Mouse (Mus musculus) erythroblast, adult 5-6 weeks (primary cell): ENCODE measurements around the gene Ralgapa1. TPM values are rescaled to one million over a fixed set of nuclear protein-coding genes. Genes with fewer than 3 reads are reported as not detected.

ENCODE experiments used
- ATAC-seq: replicated peaks from 2 replicates; pipeline ENCODE4 v1.8.0; 2016; ENCODE audit warnings: moderate number of reproducible peaks, mild to moderate bottlenecking, moderate TSS enrichment, inconsistent platforms; ENCODE audit not compliant: poor library complexity, low FRiP score, severe bottlenecking
- total RNA-seq, 2 experiments: library from RNA; stranded (forward) in 1 of 2; stranded (reverse) in 1 of 2; fragments of 150-400 nt in 1 of 2; fragments of 200-764, 138-1000 nt in 1 of 2; gene quantifications; 2 replicates each; pipeline versions ENCODE4 v1.2.3 to v1.2.4; 2015 to 2017; ENCODE audit warnings: low replicate concordance in 2 of 2

Gene Ralgapa1
- total RNA-seq (2015; ENCODE audit: low replicate concordance) (25.2 and 30.5 TPM in 2 replicates), total RNA-seq (2017; ENCODE audit: low replicate concordance) (9.6 and 12.5 TPM in 2 replicates)

DNA sequence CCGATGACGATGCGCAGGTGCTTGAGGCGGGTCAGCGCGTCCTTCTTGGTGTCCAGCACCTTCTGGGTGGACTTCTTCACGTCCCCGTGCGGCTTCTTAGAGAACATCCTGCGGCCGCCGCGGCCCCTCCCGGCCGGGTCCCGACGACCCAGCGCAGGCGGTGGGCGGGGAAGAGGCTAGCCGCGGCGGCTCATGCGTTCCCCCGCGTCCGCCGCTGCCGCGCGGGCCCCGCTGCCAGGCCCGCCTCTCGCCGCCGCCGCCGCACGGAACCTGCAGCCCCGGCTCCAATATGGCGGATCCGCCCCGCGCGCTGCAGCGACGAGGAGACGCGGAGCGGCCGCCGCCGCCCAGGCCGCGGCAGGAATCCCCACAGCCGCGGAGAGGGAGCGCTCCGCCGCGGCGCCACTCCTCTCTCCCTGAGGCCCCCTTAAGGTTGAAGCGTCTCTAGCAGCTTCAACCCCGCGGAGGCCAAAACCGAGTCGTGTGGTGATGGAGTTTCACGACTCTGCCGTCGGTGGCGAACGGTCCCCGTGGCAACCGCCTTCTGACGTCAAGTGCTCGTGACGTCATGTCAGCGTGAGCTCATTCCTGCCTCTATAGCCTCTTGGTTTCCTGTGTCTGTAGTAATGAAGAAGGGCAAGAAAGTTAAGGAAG is at the start of gene Ralgapa1:
TSS of gene Ralgapa1 (minus strand) at position 507 of the 654 bp plus-strand sequence.
- peak; percentile 89 for ATAC-seq

DNA sequence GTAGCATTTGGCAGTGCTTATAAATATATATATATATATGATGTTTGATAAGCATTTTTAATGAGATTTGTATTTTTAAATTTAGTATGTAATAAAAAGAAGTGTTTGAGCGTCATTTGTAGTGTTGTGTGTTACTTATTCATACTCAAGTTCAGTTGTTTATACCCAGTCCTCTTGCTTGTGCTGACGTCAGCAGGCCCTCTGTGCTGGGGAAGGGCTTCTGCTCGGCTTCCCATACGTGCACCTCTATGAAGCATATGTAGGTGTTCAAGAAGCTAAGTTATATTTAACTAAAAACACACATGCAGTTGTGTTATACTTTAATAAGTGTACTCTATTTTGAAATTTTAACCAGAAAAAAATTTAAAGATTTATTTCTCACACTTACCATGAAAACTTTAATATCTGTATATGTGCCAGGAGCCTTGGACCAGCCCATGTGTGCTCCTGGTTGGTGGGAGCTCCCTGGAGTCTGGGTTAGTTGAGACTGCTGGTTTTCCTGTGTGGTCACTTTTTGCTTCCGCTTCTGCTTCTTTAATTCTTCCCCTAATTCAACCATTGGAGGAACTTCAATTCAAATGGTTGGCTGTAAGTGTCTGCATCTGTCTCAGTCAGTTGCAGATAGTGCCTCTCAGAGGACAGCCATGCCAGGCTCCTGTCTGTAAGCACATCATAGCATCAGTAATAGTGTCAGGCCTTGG is 48.8 kb upstream of the Ralgapa1 start:
- no peak for ATAC-seq

DNA sequence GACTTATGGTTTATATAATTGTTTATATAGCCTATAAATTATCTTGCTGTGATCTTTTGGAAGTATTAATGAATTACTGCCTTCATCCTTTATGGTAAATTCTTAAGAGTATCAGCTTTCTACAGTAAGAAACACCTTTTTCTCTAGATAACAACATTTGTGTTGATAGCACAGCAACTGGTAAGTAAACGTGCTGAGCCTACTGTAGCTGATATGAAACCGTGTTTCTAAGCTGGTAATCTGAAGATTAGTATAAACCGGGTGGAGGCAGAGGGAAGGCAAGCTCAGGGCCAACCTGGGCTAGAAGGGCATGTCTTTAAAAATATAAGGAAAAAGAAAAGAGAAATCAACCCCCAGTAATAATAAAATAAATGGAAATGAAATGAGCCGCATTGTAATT is 46.8 kb upstream of the Ralgapa1 start:
- no peak for ATAC-seq

DNA sequence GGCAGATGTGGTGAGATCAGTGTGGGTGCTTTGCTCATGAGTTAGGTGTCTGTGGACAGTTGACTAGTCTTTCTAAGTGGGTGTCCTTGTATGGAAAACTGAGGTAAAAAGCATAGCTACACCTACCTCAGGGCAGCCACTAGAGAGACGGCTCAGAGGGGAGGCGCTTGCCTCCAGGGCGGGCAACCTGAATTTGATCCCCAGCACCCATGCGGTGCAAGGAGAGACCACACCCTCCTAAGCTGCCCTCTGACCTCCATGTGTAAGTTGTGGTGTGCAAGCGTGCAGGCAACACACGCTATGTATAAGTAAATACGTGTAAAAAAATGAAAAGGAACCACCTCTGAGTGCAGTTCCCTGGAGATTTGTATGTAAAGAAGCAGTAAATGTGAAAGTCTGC is 39.7 kb upstream of the Ralgapa1 start:
- ATAC-seq, result no peak

DNA sequence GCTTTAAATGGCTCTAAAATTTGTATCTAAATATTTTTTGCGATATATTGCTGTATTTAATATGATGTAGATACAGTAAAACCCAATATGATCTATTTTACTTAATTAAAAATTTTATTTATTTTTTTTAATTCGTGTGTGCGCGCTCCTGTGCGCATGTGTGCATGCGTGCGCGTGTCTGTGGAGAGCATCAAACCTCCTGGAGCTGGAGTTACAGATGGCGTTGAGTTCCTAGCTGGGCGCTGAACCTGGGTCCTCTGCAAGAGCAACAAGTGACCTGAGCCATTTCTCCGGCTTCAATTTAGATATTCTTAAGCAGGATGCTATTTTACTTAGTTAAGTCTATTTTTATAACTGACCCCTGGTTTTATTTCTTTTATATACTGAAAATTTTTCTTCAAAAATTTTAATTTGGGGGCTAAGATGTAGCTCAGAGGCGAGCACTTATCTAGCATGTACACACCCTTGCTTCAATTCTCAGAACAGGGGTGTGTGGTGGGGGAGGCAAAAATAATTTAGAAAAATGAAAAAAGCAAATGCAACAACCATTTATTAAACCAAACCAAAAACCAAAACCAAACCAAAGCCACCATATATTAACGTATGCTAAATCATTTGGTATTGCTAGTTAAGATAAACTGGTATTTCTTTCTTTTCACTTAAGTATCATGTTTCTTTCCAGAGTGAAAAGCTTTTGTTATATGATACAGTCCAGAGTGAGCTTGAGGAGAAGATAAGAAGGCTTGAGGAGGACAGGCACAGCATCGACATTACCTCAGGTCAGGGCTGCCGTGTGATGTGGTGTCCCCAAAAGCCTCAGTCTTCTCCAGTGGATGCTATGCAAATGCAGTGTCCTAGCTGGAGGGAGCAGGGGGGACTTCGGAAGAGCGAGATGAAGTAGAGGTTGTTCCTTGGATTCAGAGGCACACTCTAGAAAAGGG is 38.7 kb upstream of the Ralgapa1 start:
- no peak for ATAC-seq

DNA sequence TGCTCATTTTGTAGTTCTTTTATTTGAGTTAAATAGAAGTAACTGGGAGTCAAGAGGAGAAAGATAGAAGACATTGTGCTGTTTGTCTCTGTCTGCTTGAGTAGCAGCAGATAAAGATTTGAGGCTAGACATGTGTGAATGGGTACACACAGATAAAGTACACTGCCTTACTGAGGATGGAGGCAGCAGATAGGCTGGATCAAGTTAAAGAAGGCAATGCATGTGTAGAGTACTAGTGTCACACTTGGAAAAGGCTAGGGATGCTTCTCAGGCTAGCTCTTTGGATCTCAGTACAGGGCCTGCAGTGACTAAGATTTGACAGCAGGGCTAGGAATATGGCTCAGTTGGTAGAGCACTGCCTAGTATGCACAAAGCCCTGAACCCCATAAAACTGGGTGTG is 29.7 kb upstream of the Ralgapa1 start:
- no peak; the same call in 1 of the 2 replicates for ATAC-seq

DNA sequence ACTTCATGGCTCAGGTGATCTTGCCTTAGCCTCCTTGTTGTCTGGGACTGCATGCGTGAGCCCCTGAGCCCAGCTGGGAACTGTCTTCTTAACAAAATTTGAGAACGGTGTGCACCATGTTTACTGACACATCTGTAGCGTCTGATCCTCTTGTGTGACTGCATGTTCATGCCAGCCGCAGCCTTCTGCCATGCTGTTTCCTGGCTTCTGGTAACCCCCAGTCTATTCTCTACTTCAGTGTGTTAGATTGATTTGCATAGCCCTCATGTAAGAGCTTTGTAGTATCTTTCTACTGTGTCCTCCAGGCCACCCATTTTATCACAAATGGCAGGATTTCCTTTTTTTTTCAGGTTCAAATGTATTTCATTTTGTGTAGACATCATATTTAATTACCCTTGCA is 26.9 kb upstream of the Ralgapa1 start:
- ATAC-seq, result no peak

DNA sequence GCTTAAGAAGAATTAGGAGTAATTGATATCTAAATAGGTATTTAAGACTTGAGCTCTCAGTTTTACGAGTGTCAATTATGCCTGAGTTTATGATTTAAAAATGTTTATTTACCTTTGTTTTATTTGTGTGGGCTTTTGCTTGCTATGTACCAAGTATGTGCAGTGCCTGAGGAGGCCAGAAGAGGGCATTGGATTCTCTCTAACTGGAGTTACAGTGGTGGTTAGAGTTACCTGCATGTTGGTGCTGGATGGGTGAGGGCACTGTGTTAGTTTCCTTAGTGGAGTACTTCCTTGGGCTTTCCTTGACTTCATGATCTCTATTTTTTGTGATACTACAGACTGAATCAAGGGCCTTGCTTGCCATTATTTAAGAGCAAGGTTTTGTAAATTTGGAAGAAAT is 25.8 kb upstream of the Ralgapa1 start:
- no peak; the same call in 1 of the 2 replicates for ATAC-seq

DNA sequence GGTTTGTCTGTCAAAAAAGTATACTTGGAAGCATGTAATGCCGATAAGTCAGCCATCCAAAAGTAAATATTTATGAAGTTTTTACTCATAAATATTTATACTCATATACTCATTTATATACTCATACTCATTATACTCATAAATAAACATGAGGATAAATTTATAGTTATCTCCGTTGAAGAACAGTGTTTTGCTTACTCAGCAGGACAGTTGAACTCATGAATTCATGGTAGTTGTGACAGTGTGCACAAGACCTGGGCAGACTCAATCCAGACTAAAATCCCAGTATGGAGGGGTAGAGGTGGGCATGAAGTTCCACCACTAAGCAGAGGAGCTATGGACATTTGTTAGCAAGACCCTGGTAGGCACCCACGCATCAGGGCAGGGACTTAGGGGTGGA is 16.5 kb upstream of the Ralgapa1 start:
- no peak for ATAC-seq

DNA sequence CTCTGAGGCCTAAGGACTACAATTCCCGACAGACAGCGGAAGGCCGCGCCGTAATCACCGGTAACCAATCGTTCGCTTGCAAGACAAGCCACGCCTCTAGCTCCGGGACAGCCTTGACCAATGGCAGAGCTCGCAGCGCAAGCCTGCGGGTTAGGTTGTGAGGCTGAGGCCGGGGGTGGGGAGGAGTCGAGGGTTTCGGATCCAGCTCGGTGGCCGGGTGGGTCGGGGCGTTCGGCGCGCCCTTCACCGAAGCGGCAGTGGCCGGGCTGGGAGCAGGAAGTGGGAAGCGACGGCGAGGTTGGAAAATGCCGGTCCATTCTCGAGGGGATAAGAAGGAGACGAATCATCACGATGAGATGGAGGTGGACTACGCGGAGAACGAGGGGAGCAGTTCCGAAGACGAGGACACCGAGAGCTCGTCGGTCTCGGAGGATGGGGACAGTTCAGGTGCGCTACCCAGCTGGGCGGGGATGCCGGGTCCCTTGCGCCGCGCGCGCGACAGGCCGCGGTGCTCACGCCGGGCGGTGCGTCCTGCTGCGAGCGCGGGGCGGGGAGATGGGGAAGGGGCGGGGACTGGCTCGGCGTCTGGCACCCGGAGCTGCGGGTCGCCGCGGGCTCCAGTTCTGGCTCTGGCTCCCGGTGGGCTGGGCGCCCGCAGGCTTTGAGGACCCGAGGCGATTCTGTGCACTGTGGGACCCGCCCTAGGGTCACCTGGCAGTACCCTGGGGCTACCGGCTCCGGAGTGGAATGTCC is 15.4 kb upstream of the Ralgapa1 start, which contains the start of gene Brms1l:
TSS of gene Brms1l (plus strand) at position 126 of the 753 bp plus-strand sequence.
- ATAC-seq, result peak; percentile 99

DNA sequence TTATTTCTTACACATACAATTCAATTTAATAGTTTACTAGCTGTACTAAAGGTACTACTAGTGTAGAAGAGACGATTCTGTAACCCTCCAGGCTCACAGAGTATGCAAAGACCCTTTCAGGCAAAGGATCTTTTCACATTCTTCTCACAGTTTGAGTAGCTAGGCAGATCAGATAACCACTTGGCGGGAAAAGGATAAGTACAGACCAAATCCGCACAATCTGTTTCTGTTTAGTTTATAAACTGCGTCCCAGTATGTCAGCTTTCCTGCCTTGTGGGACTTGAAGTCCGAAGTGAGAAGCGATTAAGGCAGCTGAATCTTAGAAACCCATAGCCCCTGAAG is 14.9 kb upstream of the Ralgapa1 start:
- no peak for ATAC-seq

DNA sequence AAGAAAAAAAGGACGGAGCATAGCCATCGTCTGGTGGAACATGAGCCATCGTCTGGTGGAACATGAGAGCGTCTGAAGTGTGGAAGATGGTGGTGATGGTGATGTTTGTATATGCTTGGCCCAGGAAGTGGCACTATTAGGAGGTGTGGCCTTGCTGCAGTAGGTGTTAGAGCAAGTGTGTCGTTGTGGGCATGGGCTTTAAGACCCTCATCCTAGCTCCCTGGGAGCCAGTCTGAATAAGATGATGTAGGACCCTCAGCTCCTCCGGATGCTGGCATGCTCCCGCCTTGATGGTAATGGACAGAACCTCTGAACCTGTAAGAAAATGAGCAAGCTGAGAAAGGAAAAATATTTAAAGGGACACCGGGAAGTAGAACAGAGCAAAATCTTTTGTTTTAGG is 13.9 kb upstream of the Ralgapa1 start:
- no peak for ATAC-seq

DNA sequence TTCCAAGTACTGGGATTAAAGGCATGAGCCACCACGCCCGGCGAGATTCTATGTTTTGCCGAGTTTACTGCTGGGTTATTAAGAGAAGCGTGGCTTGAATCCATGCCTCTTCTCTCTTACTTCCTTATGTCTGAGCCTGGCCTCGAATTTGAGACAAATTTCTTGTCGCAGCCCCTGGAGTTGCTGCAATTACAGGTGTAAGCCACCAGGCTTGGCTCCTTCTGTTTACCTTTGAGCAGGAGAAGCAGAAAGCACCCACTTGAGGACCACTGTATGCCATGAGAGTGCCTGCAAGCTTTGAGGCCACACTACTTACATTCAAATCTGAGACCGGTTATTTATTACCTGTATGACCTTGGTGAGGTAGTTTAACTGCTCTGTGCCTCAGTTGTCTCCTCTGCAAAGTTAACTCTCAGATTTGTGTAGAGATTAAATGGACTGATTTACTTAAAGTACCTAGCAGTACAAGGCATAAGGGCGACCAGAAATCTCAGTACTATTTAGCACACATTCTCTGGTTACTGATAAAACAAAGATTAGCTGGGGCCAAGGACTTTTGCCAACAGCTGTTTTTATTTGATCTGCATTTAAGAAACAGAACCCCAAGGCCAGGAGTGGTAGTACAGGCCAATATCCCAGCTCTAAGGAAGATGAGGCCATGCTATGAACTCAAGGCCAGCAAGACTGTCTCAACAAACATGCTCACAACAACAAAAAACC is 13.1 kb upstream of the Ralgapa1 start:
- no peak for ATAC-seq

DNA sequence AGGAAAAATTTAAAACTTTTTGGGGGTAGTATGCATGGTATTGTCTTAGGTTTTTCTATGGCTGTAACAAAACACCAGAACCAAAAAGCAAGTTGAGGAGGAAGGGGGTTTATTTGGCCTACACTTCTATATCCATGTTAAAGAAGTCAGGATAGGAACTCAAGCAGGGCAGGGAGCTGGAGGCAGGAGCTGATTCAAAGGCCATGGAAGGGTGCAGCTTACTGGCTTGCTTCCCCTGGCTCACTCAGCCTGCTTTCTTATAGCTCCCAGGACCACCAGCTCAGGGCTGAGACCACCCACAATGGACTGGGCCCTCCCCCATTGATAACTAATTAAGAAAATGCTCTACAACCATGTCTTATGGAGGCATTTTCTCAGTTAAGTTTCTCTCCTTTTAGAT is 12.0 kb upstream of the Ralgapa1 start:
- no peak for ATAC-seq

DNA sequence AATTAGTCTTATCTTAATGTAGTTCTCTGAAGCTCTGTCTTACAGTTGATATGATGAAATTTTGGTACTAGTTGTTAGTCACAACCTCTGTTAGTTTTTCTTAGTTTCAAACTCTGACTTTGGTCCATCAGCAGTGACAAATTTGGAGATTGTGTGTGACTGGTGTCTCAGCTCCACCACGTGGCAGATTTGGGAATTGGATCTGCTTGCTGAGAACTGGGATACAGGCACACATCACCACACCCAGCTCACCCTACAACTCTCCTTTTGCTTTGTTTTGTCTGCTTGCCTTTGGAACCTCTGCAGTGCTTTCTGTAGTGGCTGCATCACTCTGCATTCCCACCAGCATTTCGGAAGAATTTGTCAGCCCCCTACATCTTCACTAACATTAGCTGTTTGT is 10.1 kb upstream of the Ralgapa1 start:
- ATAC-seq, result no peak

DNA sequence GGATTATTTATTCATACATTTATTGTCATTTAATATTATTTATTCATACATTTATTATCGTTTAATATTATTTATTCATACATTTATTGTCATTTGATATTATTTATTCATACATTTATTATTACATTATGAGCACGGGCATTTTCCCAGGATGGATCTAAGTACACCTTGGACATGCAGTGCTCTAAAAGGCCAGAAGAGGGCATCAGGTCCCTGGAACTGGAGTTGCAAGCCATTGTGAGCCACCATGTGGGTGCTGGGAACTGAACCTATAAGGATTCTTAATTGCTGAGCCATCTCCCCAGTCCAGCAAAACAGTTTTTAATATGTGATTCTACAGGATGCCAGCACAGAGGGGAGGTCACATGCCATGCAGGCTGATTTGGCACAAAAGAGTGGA is 4.6 kb upstream of the Ralgapa1 start:
- ATAC-seq, result no peak

DNA sequence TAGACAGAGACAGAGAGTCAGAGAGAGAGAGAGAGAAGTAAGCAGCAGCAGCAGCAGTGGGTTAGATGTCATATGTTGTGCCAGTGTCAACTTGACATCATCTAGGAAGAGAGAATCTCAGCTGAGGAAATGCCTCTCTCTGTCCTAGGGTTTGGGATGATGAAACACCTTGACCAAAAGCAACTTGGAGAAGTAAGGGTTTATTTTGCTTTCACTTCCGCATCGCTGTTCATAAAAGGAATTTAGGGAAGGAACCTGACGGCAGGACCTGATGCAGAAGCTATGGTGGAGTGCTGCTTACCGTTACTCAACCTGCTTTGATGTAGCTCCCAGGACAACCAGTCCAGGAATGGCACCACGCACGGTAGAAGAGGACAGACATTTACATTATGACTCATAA is 3.1 kb upstream of the Ralgapa1 start:
- no peak for ATAC-seq

DNA sequence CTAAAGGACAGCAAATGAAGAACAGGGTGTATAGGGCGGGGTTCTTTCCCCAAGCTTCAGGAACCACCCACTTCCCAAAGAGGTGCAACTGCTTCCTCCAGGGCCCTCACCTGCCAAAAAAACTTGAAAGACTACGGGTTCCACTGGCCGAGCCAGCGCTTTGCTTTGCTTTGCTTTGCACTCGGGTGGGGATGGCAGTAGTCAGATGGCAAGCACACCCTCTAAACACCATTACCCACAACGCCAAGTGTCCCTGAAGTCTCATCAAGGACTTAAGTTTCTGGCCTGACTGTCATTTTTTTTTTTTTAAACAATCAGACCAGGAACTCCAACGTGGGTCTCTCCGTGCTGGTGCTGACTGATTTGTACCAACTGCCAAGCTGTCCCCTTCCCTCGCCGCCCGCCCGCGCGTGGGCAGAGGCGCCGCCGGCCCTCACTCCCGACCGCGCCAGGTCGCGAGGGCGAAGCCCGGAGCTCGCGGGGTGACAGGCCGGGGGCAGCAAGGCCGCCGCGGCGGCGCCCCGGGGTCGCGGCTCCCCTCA is 777 bp downstream of the Ralgapa1 start:
- ATAC-seq, result peak; percentile 41

DNA sequence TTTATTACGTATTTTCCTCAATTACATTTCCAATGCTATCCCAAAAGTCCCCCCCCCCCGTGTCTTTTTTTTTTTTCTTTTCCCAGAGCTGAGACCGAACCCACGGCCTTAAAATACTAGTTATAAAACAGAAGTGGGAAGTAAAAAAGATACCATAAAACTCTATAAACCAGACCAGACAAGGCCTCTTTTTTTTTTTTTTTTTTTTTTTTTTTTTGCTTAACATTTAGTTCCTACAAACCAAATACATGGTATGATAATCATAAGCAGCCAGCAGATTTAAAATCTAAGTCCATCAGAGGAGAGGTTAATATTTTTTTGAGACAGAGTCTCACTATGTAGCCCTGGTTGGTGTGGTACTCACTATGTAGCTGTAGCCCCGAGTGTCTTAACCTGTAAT is 4.5 kb downstream of the Ralgapa1 start:
- ATAC-seq, result no peak
